Mouse (Mus musculus) forebrain, embryonic 15.5 days (tissue): ENCODE measurements around the gene Ldb3. TPM values are rescaled to one million over a fixed set of nuclear protein-coding genes. Genes with fewer than 3 reads are reported as not detected.

ENCODE experiments used
- ATAC-seq: fragments of 200-750 bp; cut with Nextera tagmentation; replicated peaks from 2 replicates; pipeline ENCODE4 v1.8.0; 2017; ENCODE audit warnings: mild to moderate bottlenecking, moderate TSS enrichment, moderate library complexity
- H3K27ac ChIP-seq: fragments of 300-500 bp; sonication (generic); replicated peaks from 2 replicates; pipeline ENCODE4 v1.5.1; 2015; ENCODE audit warnings: mild to moderate bottlenecking, inconsistent platforms
- H3K27me3 ChIP-seq: fragments of 300-500 bp; sonication (generic); 2 replicates; pipeline ENCODE4 v1.6.1; 2015; ENCODE audit warnings: inconsistent platforms
- H3K36me3 ChIP-seq: fragments of 300-500 bp; sonication (generic); 2 replicates; pipeline ENCODE4 v1.6.1; 2015; ENCODE audit warnings: mild to moderate bottlenecking, inconsistent platforms
- H3K4me1 ChIP-seq: fragments of 300-500 bp; sonication (generic); 2 replicates; pipeline ENCODE4 v1.6.1; 2015; ENCODE audit warnings: inconsistent platforms
- H3K4me2 ChIP-seq: fragments of 300-500 bp; sonication (generic); replicated peaks from 2 replicates; pipeline ENCODE4 v1.6.1; 2015; ENCODE audit warnings: mild to moderate bottlenecking, inconsistent platforms
- H3K4me3 ChIP-seq: fragments of 300-500 bp; sonication (generic); 2 replicates; pipeline ENCODE4 v1.5.1; 2015; ENCODE audit warnings: mild to moderate bottlenecking, inconsistent platforms
- H3K9ac ChIP-seq: fragments of 300-500 bp; sonication (generic); replicated peaks from 2 replicates; pipeline ENCODE4 v1.6.1; 2015; ENCODE audit warnings: mild to moderate bottlenecking, inconsistent platforms
- H3K9me3 ChIP-seq: fragments of 300-500 bp; sonication (generic); 2 replicates; pipeline ENCODE4 v1.6.1; 2016; ENCODE audit warnings: inconsistent platforms
- WGBS: fragments of 180-500 bp; shearing (Covaris S2); methylation state at CpG from one replicate; pipeline ENCODE4 v1.1.7; 2015; ENCODE audit warnings: mixed read lengths; 5-methylcytosine and 5-hydroxymethylcytosine counted together
- polyA plus RNA-seq: library from polyadenylated mRNA; unstranded; fragments of >200 nt; fragmentation: Nextera tagmentation; extraction: Ambion mirVana; gene quantifications from 2 replicates; pipeline ENCODE4 v1.2.1, GENCODE M21; 2015

The Ldb3 gene
- polyA plus RNA-seq, 1 experiment from 2014 or later: 0.60 TPM

- Histone ChIP-seq H3K36me3 (no peaks in the 10 kb centered on the region), H3K4me3 (no peak overlapping the region), H3K27me3 (no peaks in the 10 kb centered on the region), H3K27ac (no peak overlapping the region), H3K9me3 (no peaks in the 10 kb centered on the region), H3K4me2 (no peak overlapping the region), H3K9ac (no peak overlapping the region), H3K4me1 (no peaks in the 10 kb centered on the region)
- WGBS: 81% methylated on average over 5 of the region's 5 CpGs
- no peak for ATAC-seq
Measured at GRCm38 (mm10) chr14:34588005-34588404, 477 bp downstream of the Ldb3 start.

GRCm38 (mm10) chr14:34586871-34587270 is 1.6 kb downstream of the Ldb3 start:
- Histone ChIP-seq H3K9ac (no peak overlapping the region), H3K4me2 (no peak overlapping the region), H3K27ac (no peak overlapping the region), H3K4me3 (no peak overlapping the region), H3K9me3 (no peaks in the 10 kb centered on the region), H3K36me3 (no peaks in the 10 kb centered on the region), H3K27me3 (no peaks in the 10 kb centered on the region), H3K4me1 (no peaks in the 10 kb centered on the region)
- ATAC-seq: no peak
- WGBS: 84% methylated on average over 3 of the region's 3 CpGs

GRCm38 (mm10) chr14:34585358-34586105 is 3.0 kb downstream of the Ldb3 start:
- Histone ChIP-seq H3K27ac (no peak overlapping the region), H3K4me3 (no peak overlapping the region), H3K4me2 (no peak overlapping the region), H3K27me3 (no peaks in the 10 kb centered on the region), H3K4me1 (no peaks in the 10 kb centered on the region), H3K9me3 (no peaks in the 10 kb centered on the region), H3K9ac (no peak overlapping the region), H3K36me3 (no peaks in the 10 kb centered on the region)
- 90% methylated on average over 9 of the region's 9 CpGs for WGBS
- ATAC-seq: no peak

- Histone ChIP-seq H3K4me2 (no peak overlapping the region), H3K36me3 (no peaks in the 10 kb centered on the region), H3K4me1 (no peaks in the 10 kb centered on the region), H3K9ac (no peak overlapping the region), H3K4me3 (no peak overlapping the region), H3K27ac (no peak overlapping the region), H3K27me3 (no peaks in the 10 kb centered on the region), H3K9me3 (no peaks in the 10 kb centered on the region)
- WGBS: 79% methylated on average over 3 of the region's 3 CpGs
- no peak for ATAC-seq
Measured at GRCm38 (mm10) chr14:34582740-34583427, 5.6 kb downstream of the Ldb3 start.

- WGBS: 81% methylated on average over 4 of the region's 4 CpGs
- Histone ChIP-seq H3K4me3 (no peak overlapping the region), H3K9me3 (no peaks in the 10 kb centered on the region), H3K27ac (no peak overlapping the region), H3K4me2 (no peak overlapping the region), H3K27me3 (no peaks in the 10 kb centered on the region), H3K36me3 (no peaks in the 10 kb centered on the region), H3K9ac (no peak overlapping the region), H3K4me1 (no peaks in the 10 kb centered on the region)
- no peak for ATAC-seq
Measured at GRCm38 (mm10) chr14:34576858-34577257, 11.6 kb downstream of the Ldb3 start.

GRCm38 (mm10) chr14:34574068-34574467 is 14.4 kb downstream of the Ldb3 start:
- no peaks in the 10 kb centered on the region for H3K9me3 ChIP-seq
- no peaks in the 10 kb centered on the region for H3K27me3 ChIP-seq
- no peak overlapping the region for H3K27ac ChIP-seq
- no peak overlapping the region for H3K9ac ChIP-seq
- no peaks in the 10 kb centered on the region for H3K36me3 ChIP-seq
- H3K4me1 ChIP-seq: peaks cover 9% of the 10 kb centered on the region
- no peak overlapping the region for H3K4me3 ChIP-seq
- H3K4me2 ChIP-seq: no peak overlapping the region
- no peak for ATAC-seq
- 72% methylated on average over 2 of the region's 2 CpGs for WGBS

- Histone ChIP-seq H3K36me3 (no peaks in the 10 kb centered on the region), H3K4me3 (no peak overlapping the region), H3K9me3 (no peaks in the 10 kb centered on the region), H3K27ac (no peak overlapping the region), H3K4me1 (peaks cover 9% of the 10 kb centered on the region), H3K9ac (no peak overlapping the region), H3K27me3 (no peaks in the 10 kb centered on the region), H3K4me2 (no peak overlapping the region)
- WGBS: 77% methylated on average over 9 of the region's 9 CpGs
- ATAC-seq: no peak
Measured at GRCm38 (mm10) chr14:34573348-34573913, 15.1 kb downstream of the Ldb3 start.

GRCm38 (mm10) chr14:34571610-34572387 is 16.7 kb downstream of the Ldb3 start:
- ATAC-seq: no peak
- no peak overlapping the region for H3K9ac ChIP-seq
- peaks cover 9% of the 10 kb centered on the region for H3K4me1 ChIP-seq
- no peaks in the 10 kb centered on the region for H3K36me3 ChIP-seq
- 89% methylated on average over 17 of the region's 17 CpGs for WGBS
- H3K27ac ChIP-seq: no peak overlapping the region
- no peak overlapping the region for H3K4me2 ChIP-seq
- H3K4me3 ChIP-seq: no peak overlapping the region
- no peaks in the 10 kb centered on the region for H3K9me3 ChIP-seq
- H3K27me3 ChIP-seq: no peaks in the 10 kb centered on the region

GRCm38 (mm10) chr14:34570903-34571302 is 17.6 kb downstream of the Ldb3 start:
- Histone ChIP-seq H3K4me2 (no peak overlapping the region), H3K27me3 (no peaks in the 10 kb centered on the region), H3K4me3 (no peak overlapping the region), H3K36me3 (no peaks in the 10 kb centered on the region), H3K9me3 (no peaks in the 10 kb centered on the region), H3K27ac (no peak overlapping the region), H3K9ac (no peak overlapping the region), H3K4me1 (peaks cover 12% of the 10 kb centered on the region)
- 78% methylated on average over 4 of the region's 4 CpGs for WGBS
- no peak for ATAC-seq

- peak; percentile 84 for ATAC-seq
- Histone ChIP-seq H3K9me3 (no peaks in the 10 kb centered on the region), H3K9ac (peak overlapping the region; percentile 38; the same call in 1 of the 2 replicates), H3K27ac (no peak overlapping the region), H3K36me3 (no peaks in the 10 kb centered on the region), H3K4me2 (peak overlapping the region; percentile 66), H3K27me3 (no peaks in the 10 kb centered on the region), H3K4me1 (peaks cover 13% of the 10 kb centered on the region), H3K4me3 (peak overlapping the region; percentile 35; the same call in 1 of the 2 replicates)
- WGBS: under 1% methylated on average over 6 of the region's 6 CpGs
Measured at GRCm38 (mm10) chr14:34570294-34570693, 18.2 kb downstream of the Ldb3 start.

GRCm38 (mm10) chr14:34569534-34570194 is 18.8 kb downstream of the Ldb3 start:
- no peak overlapping the region for H3K27ac ChIP-seq
- peaks cover 13% of the 10 kb centered on the region for H3K4me1 ChIP-seq
- H3K4me3 ChIP-seq: peak overlapping the region; percentile 35
- no peaks in the 10 kb centered on the region for H3K9me3 ChIP-seq
- H3K27me3 ChIP-seq: no peaks in the 10 kb centered on the region
- H3K36me3 ChIP-seq: no peaks in the 10 kb centered on the region
- peak overlapping the region; percentile 38 for H3K9ac ChIP-seq
- ATAC-seq: no peak
- H3K4me2 ChIP-seq: peak overlapping the region; percentile 66
- 47% methylated on average over 27 of the region's 27 CpGs for WGBS
